Mouse (Mus musculus) adrenal gland, postnatal 14 days (tissue): Measurements from ENCODE around the gene Shroom3. TPM values are rescaled to one million over a fixed set of nuclear protein-coding genes. Genes with fewer than 3 reads are reported as not detected.

ENCODE experiments used
- DNase-seq: peaks from one replicate; pipeline ENCODE4 v3.0.0; 2021; ENCODE audit warnings: mixed read lengths
- total RNA-seq: library from RNA; stranded (reverse); gene quantifications from 2 replicates; pipeline ENCODE4 v1.2.3, GENCODE M21; 2021

Gene Shroom3
- total RNA-seq, 1 experiment from 2014 or later, result 7.9 TPM

- DNase-seq, result peak; percentile 79
Observed at GRCm38 (mm10) chr5:92808503-92809415, 125.5 kb downstream of the Shroom3 start.

- DNase-seq, result no peak
Observed at GRCm38 (mm10) chr5:92809416-92809750, 126.1 kb downstream of the Shroom3 start.

GRCm38 (mm10) chr5:92810922-92811533 lies 127.8 kb downstream of the Shroom3 start:
- no peak for DNase-seq

- DNase-seq, result no peak
Observed at GRCm38 (mm10) chr5:92811761-92812160, 128.5 kb downstream of the Shroom3 start.

- DNase-seq, result no peak
Observed at GRCm38 (mm10) chr5:92812936-92813335, 129.7 kb downstream of the Shroom3 start.

GRCm38 (mm10) chr5:92813562-92813961 lies 130.3 kb downstream of the Shroom3 start:
- no peak for DNase-seq

- DNase-seq, result no peak
Observed at GRCm38 (mm10) chr5:92814621-92815020, 131.4 kb downstream of the Shroom3 start.

- no peak for DNase-seq
Observed at GRCm38 (mm10) chr5:92817122-92817822, 134.0 kb downstream of the Shroom3 start.

GRCm38 (mm10) chr5:92821370-92821769 lies 138.1 kb downstream of the Shroom3 start:
- DNase-seq, result no peak

- no peak for DNase-seq
Observed at GRCm38 (mm10) chr5:92823495-92823894, 140.3 kb downstream of the Shroom3 start.

- DNase-seq, result no peak
Observed at GRCm38 (mm10) chr5:92824304-92825009, 141.2 kb downstream of the Shroom3 start.

- no peak for DNase-seq
Observed at GRCm38 (mm10) chr5:92830391-92830790, 147.2 kb downstream of the Shroom3 start.

- no peak for DNase-seq
Observed at GRCm38 (mm10) chr5:92834513-92834912, 151.3 kb downstream of the Shroom3 start.

- no peak for DNase-seq
Observed at GRCm38 (mm10) chr5:92837311-92837710, 154.1 kb downstream of the Shroom3 start.

GRCm38 (mm10) chr5:92838351-92838784 lies 155.1 kb downstream of the Shroom3 start:
- no peak for DNase-seq

GRCm38 (mm10) chr5:92839314-92839713 lies 156.1 kb downstream of the Shroom3 start:
- DNase-seq, result no peak

- DNase-seq, result no peak
Observed at GRCm38 (mm10) chr5:92841474-92841873, 158.2 kb downstream of the Shroom3 start.

GRCm38 (mm10) chr5:92842417-92842816 lies 159.2 kb downstream of the Shroom3 start:
- no peak for DNase-seq

- DNase-seq, result no peak
Observed at GRCm38 (mm10) chr5:92842881-92843280, 159.6 kb downstream of the Shroom3 start.

GRCm38 (mm10) chr5:92843850-92844785 lies 160.9 kb downstream of the Shroom3 start:
- no peak for DNase-seq

- DNase-seq, result no peak
Observed at GRCm38 (mm10) chr5:92849743-92850142, 166.5 kb downstream of the Shroom3 start.
